Mouse (Mus musculus) embryonic facial prominence, embryonic 10.5 days (tissue): ENCODE results near the gene Dhtkd1. TPM values are rescaled to one million over a fixed set of nuclear protein-coding genes. Genes with fewer than 3 reads are reported as not detected.
"Not testable (repeated sequence)": the region's sequence is repeated elsewhere in the genome, so short reads cannot be mapped to it uniquely, and the experiment has no call there.

ENCODE experiments used
- DNase-seq: peaks from one replicate; pipeline ENCODE4 v3.0.0-alpha.2; 2017; ENCODE audit warnings: low spot score
- H3K27ac ChIP-seq: fragments of 300-500 bp; sonication (generic); replicated peaks from 2 replicates; pipeline ENCODE4 v1.5.1; 2016; ENCODE audit warnings: mild to moderate bottlenecking
- H3K27me3 ChIP-seq: fragments of 300-500 bp; sonication (generic); replicated peaks from 2 replicates; pipeline ENCODE4 v1.6.1; 2016; ENCODE audit warnings: low read depth, mild to moderate bottlenecking; ENCODE audit not compliant: poor library complexity, severe bottlenecking
- H3K36me3 ChIP-seq: fragments of 300-500 bp; sonication (generic); replicated peaks from 2 replicates; pipeline ENCODE4 v1.6.1; 2016; ENCODE audit warnings: mild to moderate bottlenecking, moderate library complexity
- H3K4me1 ChIP-seq: fragments of 300-500 bp; sonication (generic); 2 replicates; pipeline ENCODE4 v1.6.1; 2016
- H3K4me3 ChIP-seq: fragments of 300-500 bp; sonication (generic); 2 replicates; pipeline ENCODE4 v1.5.1; 2016; ENCODE audit warnings: mild to moderate bottlenecking, moderate library complexity
- H3K9me3 ChIP-seq: fragments of 300-500 bp; sonication (generic); 2 replicates; pipeline ENCODE4 v1.6.1; 2016; ENCODE audit warnings: mild to moderate bottlenecking
- WGBS: fragments of 180-500 bp; shearing (Covaris S2); methylation state at CpG from one replicate; pipeline ENCODE4 v1.1.7; 2016; 5-methylcytosine and 5-hydroxymethylcytosine counted together
- polyA plus RNA-seq: library from polyadenylated mRNA; unstranded; fragments of >200 nt; fragmentation: Nextera tagmentation; extraction: Ambion mirVana; gene quantifications from 2 replicates; pipeline ENCODE4 v1.2.1, GENCODE M21; 2016

Gene Dhtkd1
- polyA plus RNA-seq = 6.5 and 7.3 TPM in 2 replicates

GRCm38 (mm10) chr2:5942416-5943032 is at the start of gene Dhtkd1:
Gene Dhtkd1, minus strand, starts transcription at chr2:5942792.
- no peaks in the 10 kb centered on the region for H3K36me3 ChIP-seq
- no peaks in the 10 kb centered on the region for H3K27me3 ChIP-seq
- peak within 1 kb of the TSS; percentile 77 for H3K4me3 ChIP-seq
- peaks cover 14% of the 10 kb centered on the region; the same call in 1 of the 2 replicates for H3K4me1 ChIP-seq
- under 1% methylated on average over 36 of the region's 36 CpGs for WGBS
- peak within 1 kb of the TSS; percentile 85 for H3K27ac ChIP-seq
- H3K9me3 ChIP-seq = no peaks in the 10 kb centered on the region
- peak; percentile 87 for DNase-seq

DNA sequence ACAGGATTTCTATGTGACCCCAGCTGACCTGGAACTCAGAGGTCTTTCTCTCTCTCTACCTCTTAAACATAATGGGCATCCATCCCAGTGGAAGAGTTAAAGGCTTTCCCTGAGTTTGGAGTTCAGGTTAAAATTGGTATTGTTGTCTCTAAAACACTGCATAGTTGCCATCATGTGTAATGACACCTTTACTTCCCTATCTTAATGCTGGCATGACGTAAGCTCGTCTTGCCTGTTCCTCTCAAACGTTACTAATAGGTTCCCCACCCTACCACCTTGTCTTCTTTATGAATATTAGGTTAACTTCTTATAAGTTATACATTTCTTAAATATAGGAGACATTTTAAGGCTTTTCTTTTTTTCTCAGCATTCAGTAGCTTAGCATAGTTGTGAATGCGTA is 34.9 kb upstream of the Dhtkd1 start:
- Histone ChIP-seq H3K36me3 (peaks cover 70% of the 10 kb centered on the region), H3K27ac (no peak overlapping the region), H3K4me1 (no peaks in the 10 kb centered on the region), H3K4me3 (no peak overlapping the region), H3K9me3 (no peaks in the 10 kb centered on the region), H3K27me3 (no peaks in the 10 kb centered on the region)
- 94% methylated on average over 4 of the region's 4 CpGs for WGBS
- no peak for DNase-seq

DNA sequence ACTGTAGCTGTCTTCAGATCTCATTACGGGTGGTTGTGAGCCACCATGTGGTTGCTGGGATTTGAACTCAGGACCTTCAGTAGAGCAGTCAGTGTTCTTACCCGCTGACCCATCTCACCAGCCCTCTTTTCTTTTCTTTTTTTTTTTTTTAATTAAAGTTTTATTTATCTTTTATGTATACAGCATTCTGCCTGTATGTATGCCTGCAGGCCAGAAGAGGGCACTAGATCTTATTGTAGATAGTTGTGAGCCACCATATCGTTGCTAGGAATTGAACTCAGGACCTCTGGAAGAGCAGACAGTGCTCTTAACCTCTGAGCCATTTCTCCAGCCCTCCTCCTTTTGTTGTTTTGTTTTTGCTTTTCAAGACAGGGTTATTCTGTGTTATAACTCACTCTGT is 28.0 kb upstream of the Dhtkd1 start:
- not testable (repeated sequence) for H3K27me3 ChIP-seq, H3K4me3 ChIP-seq, H3K9me3 ChIP-seq, H3K27ac ChIP-seq, H3K4me1 ChIP-seq, DNase-seq
- H3K36me3 ChIP-seq = peaks cover 42% of the 10 kb centered on the region
- 97% methylated on average over 3 of the region's 3 CpGs for WGBS

- Histone ChIP-seq H3K27ac (no peak overlapping the region), H3K4me1 (no peaks in the 10 kb centered on the region), H3K36me3 (peaks cover 63% of the 10 kb centered on the region), H3K9me3 (no peaks in the 10 kb centered on the region), H3K27me3 (no peaks in the 10 kb centered on the region), H3K4me3 (no peak overlapping the region)
- no peak for DNase-seq
- WGBS = 93% methylated on average over 3 of the region's 3 CpGs
Observed at GRCm38 (mm10) chr2:5965972-5966371, 23.4 kb upstream of the Dhtkd1 start.

DNA sequence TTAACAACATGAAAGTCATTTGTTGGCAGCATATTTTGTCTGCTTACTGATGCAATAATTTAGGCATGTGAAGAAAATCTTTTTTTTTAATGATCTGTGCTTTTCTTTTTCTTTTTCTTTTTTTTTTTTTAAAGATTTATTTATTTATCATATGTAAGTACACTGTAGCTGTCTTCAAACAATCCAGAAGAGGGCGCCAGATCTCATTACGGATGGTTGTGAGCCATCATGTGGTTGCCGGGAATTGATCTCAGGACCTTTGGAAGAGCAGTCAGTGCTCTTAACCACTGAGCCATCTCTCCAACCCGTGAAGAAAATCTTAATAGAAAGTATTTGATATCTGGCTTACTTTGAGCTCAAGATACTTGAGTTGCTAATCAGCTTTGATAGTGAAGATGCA is 21.1 kb upstream of the Dhtkd1 start:
- peaks cover 84% of the 10 kb centered on the region for H3K36me3 ChIP-seq
- WGBS = 82% methylated on average over 4 of the region's 4 CpGs
- H3K27ac ChIP-seq, H3K9me3 ChIP-seq, DNase-seq, H3K4me1 ChIP-seq, H3K27me3 ChIP-seq, H3K4me3 ChIP-seq: not testable (repeated sequence)

GRCm38 (mm10) chr2:5962265-5962664 is 19.7 kb upstream of the Dhtkd1 start:
- peaks cover 93% of the 10 kb centered on the region for H3K36me3 ChIP-seq
- WGBS = 91% methylated on average over 2 of the region's 2 CpGs

GRCm38 (mm10) chr2:5957705-5958104 is 15.1 kb upstream of the Dhtkd1 start:
- H3K27ac ChIP-seq = no peak overlapping the region
- H3K27me3 ChIP-seq = no peaks in the 10 kb centered on the region
- peaks cover under 1% of the 10 kb centered on the region for H3K4me1 ChIP-seq
- H3K4me3 ChIP-seq = no peak overlapping the region
- H3K36me3 ChIP-seq = peaks cover 61% of the 10 kb centered on the region
- 90% methylated on average over 9 of the region's 9 CpGs for WGBS
- no peaks in the 10 kb centered on the region for H3K9me3 ChIP-seq
- DNase-seq = no peak

More at GRCm38 (mm10) chr2:5962265-5962664, 19.7 kb upstream of the Dhtkd1 start:
- DNase-seq = no peak
- Histone ChIP-seq H3K27ac (no peak overlapping the region), H3K27me3 (no peaks in the 10 kb centered on the region), H3K4me1 (no peaks in the 10 kb centered on the region), H3K9me3 (no peaks in the 10 kb centered on the region), H3K4me3 (no peak overlapping the region)

- no peaks in the 10 kb centered on the region for H3K9me3 ChIP-seq
- peaks cover 12% of the 10 kb centered on the region for H3K4me1 ChIP-seq
- peaks cover 4% of the 10 kb centered on the region; the same call in 1 of the 2 replicates for H3K36me3 ChIP-seq
- H3K27ac ChIP-seq = peak overlapping the region; percentile 96
- H3K27me3 ChIP-seq = no peaks in the 10 kb centered on the region
- peak overlapping the region; percentile 99 for H3K4me3 ChIP-seq
- DNase-seq = no peak
- under 1% methylated on average over 46 of the region's 46 CpGs for WGBS
Observed at GRCm38 (mm10) chr2:5951621-5952211, 9.1 kb upstream of the Dhtkd1 start.

GRCm38 (mm10) chr2:5950766-5951595 is 8.4 kb upstream of the Dhtkd1 start, which contains the start of gene Upf2:
Gene Upf2, plus strand, starts transcription at chr2:5951469.
- DNase-seq = peak; percentile 96
- WGBS = under 1% methylated on average over 54 of the region's 54 CpGs
- peaks cover 4% of the 10 kb centered on the region; the same call in 1 of the 2 replicates for H3K36me3 ChIP-seq
- H3K4me1 ChIP-seq = peaks cover 12% of the 10 kb centered on the region
- H3K27ac ChIP-seq = peak within 1 kb of the TSS; percentile 96
- H3K9me3 ChIP-seq = no peaks in the 10 kb centered on the region
- H3K4me3 ChIP-seq = peak within 1 kb of the TSS; percentile 99
- H3K27me3 ChIP-seq = no peaks in the 10 kb centered on the region

DNA sequence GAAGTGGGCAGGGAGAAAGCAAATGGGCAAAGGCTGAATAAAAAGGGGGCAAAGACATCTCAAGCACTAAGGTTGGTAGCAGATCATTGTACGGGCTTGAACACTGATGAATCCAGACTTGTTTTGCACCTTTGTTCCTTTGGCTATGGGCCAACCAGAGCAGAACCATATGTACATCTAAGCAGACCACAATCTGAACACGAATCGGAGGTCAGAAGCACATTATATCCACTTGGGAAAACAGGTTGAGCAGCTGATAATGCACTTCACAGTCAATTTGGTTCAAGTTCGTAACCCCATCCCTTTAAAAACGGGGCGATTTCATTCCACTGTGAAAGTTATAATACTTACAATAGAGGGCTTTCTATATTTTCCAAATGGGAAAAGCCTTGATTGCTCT is 7.7 kb upstream of the Dhtkd1 start:
- Histone ChIP-seq H3K36me3 (peaks cover 4% of the 10 kb centered on the region; the same call in 1 of the 2 replicates), H3K4me3 (peak overlapping the region; percentile 99), H3K4me1 (peaks cover 12% of the 10 kb centered on the region), H3K27ac (peak overlapping the region; percentile 96), H3K9me3 (no peaks in the 10 kb centered on the region), H3K27me3 (no peaks in the 10 kb centered on the region)
- no peak for DNase-seq
- 19% methylated on average over 6 of the region's 6 CpGs for WGBS

DNA sequence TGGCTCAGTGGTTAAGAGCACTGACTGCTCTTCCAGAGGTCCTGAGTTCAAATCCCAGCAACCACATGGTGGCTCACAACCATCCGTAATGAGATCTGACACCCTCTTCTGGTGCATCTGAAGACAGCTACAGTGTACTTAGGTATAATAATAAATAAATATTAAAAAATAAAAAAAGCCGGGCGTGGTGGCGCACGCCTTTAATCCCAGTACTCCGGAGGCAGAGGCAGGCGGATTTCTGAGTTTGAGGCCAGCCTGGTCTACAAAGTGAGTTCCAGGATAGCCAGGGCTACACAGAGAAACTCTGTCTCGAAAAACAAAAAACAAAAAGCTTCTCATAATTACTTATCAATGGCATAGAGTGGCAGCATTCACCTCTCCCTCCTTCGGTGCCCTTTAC is 7.2 kb upstream of the Dhtkd1 start:
- not testable (repeated sequence) for DNase-seq, H3K36me3 ChIP-seq, H3K9me3 ChIP-seq, H3K27me3 ChIP-seq
- Histone ChIP-seq H3K4me1 (peaks cover 12% of the 10 kb centered on the region), H3K4me3 (peak overlapping the region; percentile 99), H3K27ac (peak overlapping the region; percentile 96; the same call in 1 of the 2 replicates)
- WGBS = 93% methylated on average over 9 of the region's 9 CpGs

DNA sequence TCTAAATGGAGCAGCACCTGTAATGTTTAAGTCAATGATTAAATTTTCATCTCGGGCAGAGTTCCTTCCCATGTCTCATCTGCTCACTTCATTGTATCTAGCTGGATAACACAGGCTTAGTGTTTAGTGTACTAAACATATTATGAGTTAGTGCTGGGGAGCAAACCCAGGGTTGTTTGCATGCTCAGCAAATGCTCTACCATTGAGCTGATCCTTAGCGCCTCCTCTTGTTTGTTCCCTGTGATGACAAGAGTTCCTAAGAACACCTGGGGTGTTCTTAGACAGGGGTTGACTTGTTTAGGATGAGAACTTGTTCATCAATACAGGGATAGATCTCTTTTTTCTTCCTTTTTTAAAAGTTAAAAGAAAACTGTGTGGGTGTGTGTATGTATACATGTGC is 6.4 kb upstream of the Dhtkd1 start:
- no peak for DNase-seq
- peaks cover 12% of the 10 kb centered on the region for H3K4me1 ChIP-seq
- H3K4me3 ChIP-seq = no peak overlapping the region
- 89% methylated on average over 2 of the region's 2 CpGs for WGBS
- 0 out of 2 replicates have a peak, but pooled peaks cover 4% of the 10 kb centered on the region for H3K36me3 ChIP-seq
- no peak overlapping the region for H3K27ac ChIP-seq
- no peaks in the 10 kb centered on the region for H3K27me3 ChIP-seq
- no peaks in the 10 kb centered on the region for H3K9me3 ChIP-seq
